Mouse (Mus musculus) retina, postnatal 1 day (tissue): ENCODE measurements around the gene Afap1.
A peak's percentile ranks its signal among the peaks of the same experiment; 100 is the strongest.

Experiments
- DNase-seq: peaks from one replicate; pipeline ENCODE4 v3.0.0-alpha.2; 2012

Gene Afap1

DNA sequence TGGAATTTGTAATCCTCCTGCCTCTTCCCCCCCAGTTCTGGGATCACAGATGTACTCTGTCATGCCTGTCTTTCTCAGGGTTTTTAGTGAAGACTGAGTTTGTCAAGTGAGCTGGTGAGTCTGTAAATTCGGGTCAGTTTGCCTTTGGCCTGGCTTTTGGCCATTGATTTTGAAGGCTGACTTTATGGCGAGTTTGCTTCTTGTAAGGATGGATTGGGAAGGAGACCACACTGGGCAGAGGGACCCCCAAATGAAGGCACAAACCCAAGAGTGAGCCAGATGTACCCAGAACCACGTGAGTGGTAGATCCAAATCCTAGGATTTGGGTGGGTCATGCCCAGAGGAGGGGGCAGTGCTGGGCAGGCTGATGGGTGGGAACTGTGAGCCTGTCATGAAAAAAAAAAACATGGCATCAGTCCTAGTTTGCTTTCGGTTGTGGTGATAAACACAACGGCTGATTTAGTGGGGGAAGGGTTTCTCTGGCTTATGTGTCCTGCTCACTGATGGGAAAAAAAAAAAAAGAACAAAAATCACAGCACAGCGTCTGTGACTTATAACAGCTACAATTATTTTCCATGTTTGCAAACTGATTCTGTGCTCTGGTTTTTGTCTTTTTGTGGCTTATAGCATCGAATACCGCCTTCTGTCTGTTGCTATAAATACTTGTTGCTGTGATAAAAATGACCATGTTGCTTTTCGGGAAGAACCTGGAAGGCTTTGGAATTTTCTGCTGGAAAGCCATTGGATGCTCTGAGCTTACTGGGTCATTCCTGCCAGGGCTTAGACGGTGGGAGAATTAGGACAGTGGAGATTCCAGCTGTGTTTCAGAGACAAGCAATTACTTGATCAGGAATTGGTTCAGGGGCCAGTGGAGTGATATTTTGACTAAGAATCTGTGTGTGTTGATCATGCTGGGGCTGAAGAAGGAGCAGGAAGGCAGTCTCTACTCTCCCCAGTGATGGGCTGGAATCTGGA, 45.4 kb downstream of the Afap1 start:
- peak; percentile 59 for DNase-seq

- DNase-seq: no peak
These were observed 46.8 kb downstream of the Afap1 start for GRCm38 (mm10) chr5:35939958-35940357.

DNA sequence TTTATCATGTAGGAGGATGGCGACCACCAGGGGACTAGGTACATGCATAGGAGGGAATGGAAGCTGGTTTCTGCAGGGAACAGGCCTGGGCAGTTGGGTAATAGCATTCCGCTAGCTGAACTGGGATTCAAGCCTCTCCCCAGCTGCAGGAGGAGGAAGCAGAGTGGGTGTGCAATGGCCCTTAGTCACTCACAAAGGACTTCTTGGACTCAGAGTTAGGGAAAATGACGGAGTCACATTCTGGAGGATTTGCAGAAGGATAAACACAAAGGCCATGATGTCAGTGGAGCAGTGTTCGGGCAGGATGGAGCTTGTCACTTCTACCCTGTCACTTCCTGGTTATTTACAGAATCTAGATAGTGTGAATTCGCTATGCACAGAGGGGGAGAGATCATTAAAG, 50.4 kb downstream of the Afap1 start:
- no peak for DNase-seq

- DNase-seq: no peak
These were observed 53.7 kb downstream of the Afap1 start for GRCm38 (mm10) chr5:35946841-35947240.

DNA sequence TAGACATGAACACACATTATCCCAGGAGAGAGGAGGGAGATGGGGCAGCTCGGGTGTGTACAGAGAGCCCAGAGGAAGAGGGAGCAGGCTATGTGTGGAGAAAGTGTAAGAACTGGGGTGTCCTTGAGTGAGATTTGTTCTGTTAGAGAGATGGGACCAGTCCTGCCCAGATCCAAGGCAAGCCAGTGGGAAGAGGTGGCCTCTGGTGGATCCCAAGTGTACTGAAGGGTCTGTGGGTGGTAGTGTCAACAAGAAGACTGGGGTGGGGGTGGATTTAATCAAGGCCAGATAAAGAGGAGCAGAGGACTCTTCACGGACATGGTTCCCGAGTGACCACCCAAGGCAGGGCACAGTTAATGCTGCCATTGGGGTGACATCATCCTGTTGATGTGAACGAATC, 54.3 kb downstream of the Afap1 start:
- DNase-seq: no peak

GRCm38 (mm10) chr5:35948225-35948975, 55.3 kb downstream of the Afap1 start:
- no peak for DNase-seq

DNA sequence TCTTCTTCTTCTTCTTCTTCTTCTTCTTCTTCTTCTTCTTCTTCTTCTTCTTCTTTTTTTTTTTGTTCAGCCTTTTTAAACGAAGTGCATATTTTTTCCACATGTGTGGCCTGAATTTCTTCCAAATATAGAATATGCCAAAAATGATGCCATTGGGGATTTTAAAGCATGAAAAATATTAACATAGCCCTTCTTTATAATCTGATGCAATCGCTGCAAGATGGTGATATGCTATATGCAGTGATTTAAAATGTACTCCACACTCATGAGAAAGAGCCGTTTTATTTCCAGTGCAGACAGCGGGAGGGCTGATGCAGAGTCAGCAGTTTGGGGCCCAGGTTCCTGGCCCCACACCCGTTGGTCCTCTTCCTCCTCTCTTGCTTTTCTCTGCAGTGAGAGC, 55.9 kb downstream of the Afap1 start:
- DNase-seq: no peak

DNA sequence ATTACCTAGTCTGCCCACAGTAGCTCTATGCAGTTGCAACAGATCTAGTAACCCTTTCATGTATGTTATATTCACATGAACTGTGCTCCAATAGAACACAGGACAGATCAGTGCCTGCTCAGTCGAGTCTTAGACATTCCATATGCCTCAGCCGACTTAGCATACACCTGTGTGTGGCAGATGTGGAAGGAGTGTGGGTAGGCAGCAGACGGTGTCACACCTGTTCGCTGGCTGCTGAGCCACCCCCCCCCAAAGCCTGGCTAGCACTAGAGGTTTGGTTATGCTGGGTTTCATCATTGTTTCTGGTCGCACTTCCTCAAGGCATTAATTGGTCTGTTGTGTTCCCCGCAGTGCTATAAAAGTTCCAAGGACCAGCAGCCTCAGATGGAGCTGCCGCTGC, 57.4 kb downstream of the Afap1 start:
- DNase-seq: no peak

GRCm38 (mm10) chr5:35954055-35954718, 61.1 kb downstream of the Afap1 start:
- no peak for DNase-seq

- no peak for DNase-seq
These were observed 63.1 kb downstream of the Afap1 start for GRCm38 (mm10) chr5:35956268-35956667.

- DNase-seq: peak; percentile 27
These were observed 65.6 kb downstream of the Afap1 start for GRCm38 (mm10) chr5:35958681-35959080.

DNA sequence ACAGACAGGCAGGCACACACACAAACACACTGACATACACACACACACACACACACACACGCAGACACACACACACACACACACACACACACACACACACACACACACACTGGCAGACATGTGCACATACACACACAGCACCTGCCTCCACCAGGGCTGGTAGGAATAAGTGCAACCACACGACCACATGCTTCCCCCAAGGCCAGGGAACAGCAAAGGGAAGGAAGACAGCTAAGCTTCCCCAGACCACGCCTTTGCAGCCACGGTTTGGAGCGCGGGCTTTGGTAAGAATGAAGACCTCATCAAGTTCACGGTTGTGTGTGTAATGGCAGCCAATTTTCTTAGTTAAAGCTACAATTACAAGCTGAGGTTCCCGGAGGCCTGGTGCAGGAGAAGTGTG, 67.0 kb downstream of the Afap1 start:
- DNase-seq: no peak

GRCm38 (mm10) chr5:35961271-35961670, 68.2 kb downstream of the Afap1 start:
- no peak for DNase-seq

DNA sequence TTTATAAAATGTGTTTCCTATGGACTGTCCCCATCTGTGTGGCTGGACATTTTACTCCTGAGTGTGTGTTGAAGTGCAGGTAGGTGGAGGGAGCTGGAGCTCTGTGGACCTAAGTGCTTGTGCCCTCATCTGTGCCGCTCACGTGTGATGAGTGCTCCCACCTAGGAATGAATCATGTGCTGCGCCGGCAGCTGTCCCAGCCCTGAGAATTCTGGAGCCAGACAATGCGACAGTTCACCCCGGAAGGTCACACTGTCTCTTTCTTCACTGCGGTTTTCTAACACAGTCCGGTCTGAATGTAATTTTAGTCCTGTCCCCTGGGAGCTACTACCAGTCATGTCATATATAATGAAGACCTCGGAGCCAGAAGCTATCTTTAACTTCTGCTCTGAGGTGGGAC, 70.5 kb downstream of the Afap1 start:
- no peak for DNase-seq

GRCm38 (mm10) chr5:35965036-35965435, 71.9 kb downstream of the Afap1 start:
- no peak for DNase-seq

DNA sequence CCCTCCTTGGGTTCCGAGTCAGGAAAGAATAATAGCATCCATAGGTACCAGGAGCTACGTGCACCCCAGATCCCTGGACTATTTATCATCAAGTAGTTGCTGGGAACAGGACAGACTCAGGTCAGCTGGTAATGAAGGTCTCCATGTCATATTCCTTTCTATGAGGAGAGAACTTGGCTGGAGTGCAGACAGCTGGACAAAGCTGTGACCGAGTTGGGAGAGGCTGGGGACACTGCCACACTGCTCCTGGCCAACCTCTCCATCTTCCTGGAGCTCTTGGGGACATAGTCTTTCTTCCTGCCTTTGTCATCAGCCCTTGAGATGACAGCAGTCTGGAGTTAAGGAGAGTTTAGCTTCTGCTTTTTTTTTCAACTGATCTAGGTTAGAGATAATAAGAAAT, 76.7 kb downstream of the Afap1 start:
- DNase-seq: no peak

- peak; percentile 80 for DNase-seq
These were observed 77.4 kb downstream of the Afap1 start for GRCm38 (mm10) chr5:35970380-35971105.

- DNase-seq: peak; percentile 87
These were observed 78.9 kb downstream of the Afap1 start for GRCm38 (mm10) chr5:35971841-35972578.

- DNase-seq: no peak
These were observed 79.6 kb downstream of the Afap1 start for GRCm38 (mm10) chr5:35972739-35973138.

DNA sequence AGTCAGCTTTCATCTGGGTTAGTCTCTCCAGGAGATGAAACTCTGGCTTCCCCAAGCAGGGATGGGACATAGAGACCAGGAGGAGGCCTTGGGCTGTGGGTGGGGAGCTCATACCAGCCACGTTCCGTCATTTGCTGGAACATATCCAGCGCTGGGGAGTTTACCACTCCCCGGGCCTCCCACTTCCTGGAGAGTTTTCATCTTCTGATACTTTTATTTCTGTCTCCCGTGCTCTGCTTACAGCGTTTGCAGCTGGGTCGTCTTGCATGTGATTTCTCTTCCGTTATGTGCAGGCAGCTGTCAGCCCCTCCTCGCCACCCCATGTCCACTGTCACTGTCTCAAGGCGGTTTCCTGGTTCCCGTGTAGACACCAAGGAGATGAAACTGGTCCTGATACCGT, 80.7 kb downstream of the Afap1 start:
- DNase-seq: no peak

DNA sequence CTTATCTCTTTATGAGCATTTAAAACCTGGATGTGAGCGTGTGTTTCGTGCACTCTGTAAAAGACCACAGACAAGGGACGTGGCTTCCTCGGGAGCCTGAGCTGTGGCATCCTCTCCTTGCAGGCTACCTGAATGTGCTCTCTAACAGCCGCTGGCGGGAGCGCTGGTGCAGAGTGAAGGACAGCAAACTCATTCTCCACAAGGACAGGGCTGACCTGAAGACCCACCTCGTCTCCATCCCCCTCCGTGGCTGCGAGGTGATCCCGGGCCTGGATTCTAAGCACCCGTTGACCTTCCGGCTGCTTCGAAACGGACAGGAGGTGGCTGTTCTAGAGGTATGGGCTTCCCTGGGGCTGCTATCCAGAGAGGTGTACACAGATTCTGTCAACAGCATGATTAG, 81.1 kb downstream of the Afap1 start:
- no peak for DNase-seq

- DNase-seq: peak; percentile 73
These were observed 82.6 kb downstream of the Afap1 start for GRCm38 (mm10) chr5:35975681-35976080.
